Mouse (Mus musculus): Measurements from ENCODE around the gene Ttc30a2. TPM values are rescaled to one million over a fixed set of nuclear protein-coding genes. Genes with fewer than 3 reads are reported as not detected.
A peak's percentile ranks its signal among the peaks of the same experiment; 100 is the strongest.

Gene Ttc30a2
- total and polyA plus RNA-seq, 3 experiments, result 0.76 to 2.3 (median 2.3) TPM

- no peak overlapping the region for H3K27ac ChIP-seq
- H3K27me3 ChIP-seq (ENCODE audit: control insufficient read depth, insufficient read depth, low read length), result no peaks in the 10 kb centered on the region
- H3K4me3 ChIP-seq, result no peak overlapping the region
- no peaks in the 10 kb centered on the region for H3K4me1 ChIP-seq (ENCODE audit: control insufficient read depth, insufficient read depth, low read length)
- WGBS, result 45% methylated on average over 6 of the region's 6 CpGs
- no peak overlapping the region for H3K9ac ChIP-seq (ENCODE audit: low read depth, low read length)
- H3K36me3 ChIP-seq (ENCODE audit: control insufficient read depth, insufficient read depth, low read length), result no peaks in the 10 kb centered on the region
- no peaks in the 10 kb centered on the region for H3K79me2 ChIP-seq (replicated peaks; ENCODE audit: control insufficient read depth, insufficient read depth, low read length)
- intact Hi-C loops (cut with DNase I), result no loop called here
- DNase-seq, result no peak
- TF ChIP-seq EP300 (IDR thresholded peaks at IDR 0.05; ENCODE audit: insufficient read depth, low read depth, low read length) (no peak), POLR2A (IDR thresholded peaks at IDR 0.05; ENCODE audit: insufficient read depth, low read depth, low read length) (no peak), CTCF (IDR thresholded peaks at IDR 0.05) (no peak)
Measured at GRCm38 (mm10) chr2:75991581-75992205, 13.7 kb upstream of the Ttc30a2 start.

- peak; percentile 83 for TF ChIP-seq CTCF (IDR thresholded peaks at IDR 0.05)
- TF ChIP-seq EP300 (IDR thresholded peaks at IDR 0.05; ENCODE audit: insufficient read depth, low read depth, low read length), result no peak
- DNase-seq, result peak; percentile 60 to 71
- Histone ChIP-seq H3K4me3 (no peak overlapping the region), H3K9ac (ENCODE audit: low read depth, low read length) (no peak overlapping the region), H3K36me3 (ENCODE audit: control insufficient read depth, insufficient read depth, low read length) (no peaks in the 10 kb centered on the region), H3K27ac (no peak overlapping the region), H3K27me3 (ENCODE audit: control insufficient read depth, insufficient read depth, low read length) (no peaks in the 10 kb centered on the region), H3K79me2 (replicated peaks; ENCODE audit: control insufficient read depth, insufficient read depth, low read length) (no peaks in the 10 kb centered on the region), H3K4me1 (ENCODE audit: control insufficient read depth, insufficient read depth, low read length) (no peaks in the 10 kb centered on the region)
- intact Hi-C loops (cut with DNase I), result no loop called here
- WGBS, result 44% methylated on average over 13 of the region's 13 CpGs
Measured at GRCm38 (mm10) chr2:75990885-75991539, 13.0 kb upstream of the Ttc30a2 start.

DNA sequence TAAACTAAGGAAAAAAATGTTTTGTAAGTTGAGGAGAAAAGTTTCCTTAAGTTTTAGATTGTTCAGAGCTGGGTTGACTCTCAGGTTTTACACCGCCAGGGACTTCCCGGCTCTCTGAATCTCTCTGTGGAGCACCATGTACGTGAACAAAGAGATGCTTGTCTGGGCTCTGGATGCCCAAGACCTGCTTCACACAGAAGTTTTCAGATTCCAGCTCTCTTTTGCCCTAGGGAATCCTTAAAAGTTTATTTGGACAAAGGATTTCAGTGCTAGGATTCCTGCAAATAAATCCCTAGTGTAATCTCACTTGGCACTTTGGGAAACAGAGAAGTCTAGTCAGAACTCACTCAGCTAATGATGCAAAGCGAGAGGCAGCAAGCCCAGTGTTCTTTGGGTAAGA lies 11.7 kb upstream of the Ttc30a2 start:
- intact Hi-C loops (cut with DNase I), result no loop called here
- no peak for TF ChIP-seq POLR2A (IDR thresholded peaks at IDR 0.05; ENCODE audit: insufficient read depth, low read depth, low read length)
- no peak for TF ChIP-seq CTCF (IDR thresholded peaks at IDR 0.05)
- TF ChIP-seq EP300 (IDR thresholded peaks at IDR 0.05; ENCODE audit: insufficient read depth, low read depth, low read length), result no peak
- no peaks in the 10 kb centered on the region for H3K27me3 ChIP-seq (ENCODE audit: control insufficient read depth, insufficient read depth, low read length)
- no peak for DNase-seq
- no peaks in the 10 kb centered on the region for H3K4me1 ChIP-seq (ENCODE audit: control insufficient read depth, insufficient read depth, low read length)
- WGBS, result 80% methylated on average over 4 of the region's 4 CpGs
- H3K27ac ChIP-seq, result no peak overlapping the region
- no peaks in the 10 kb centered on the region for H3K36me3 ChIP-seq (ENCODE audit: control insufficient read depth, insufficient read depth, low read length)
- no peak overlapping the region for H3K9ac ChIP-seq (ENCODE audit: low read depth, low read length)
- H3K79me2 ChIP-seq (replicated peaks; ENCODE audit: control insufficient read depth, insufficient read depth, low read length), result no peaks in the 10 kb centered on the region
- no peak overlapping the region for H3K4me3 ChIP-seq

- Histone ChIP-seq H3K27me3 (ENCODE audit: control insufficient read depth, insufficient read depth, low read length) (no peaks in the 10 kb centered on the region), H3K79me2 (replicated peaks; ENCODE audit: control insufficient read depth, insufficient read depth, low read length) (no peaks in the 10 kb centered on the region), H3K36me3 (ENCODE audit: control insufficient read depth, insufficient read depth, low read length) (no peaks in the 10 kb centered on the region), H3K4me3 (no peak overlapping the region), H3K4me1 (ENCODE audit: control insufficient read depth, insufficient read depth, low read length) (no peaks in the 10 kb centered on the region), H3K27ac (no peak overlapping the region), H3K9ac (ENCODE audit: low read depth, low read length) (no peak overlapping the region)
- no peak for DNase-seq
- TF ChIP-seq CTCF (IDR thresholded peaks at IDR 0.05), result no peak
- TF ChIP-seq POLR2A (IDR thresholded peaks at IDR 0.05; ENCODE audit: insufficient read depth, low read depth, low read length), result no peak
- no peak for TF ChIP-seq EP300 (IDR thresholded peaks at IDR 0.05; ENCODE audit: insufficient read depth, low read depth, low read length)
- intact Hi-C loops (cut with DNase I), result no loop called here
- 60% methylated on average over 7 of the region's 7 CpGs for WGBS
Measured at GRCm38 (mm10) chr2:75988779-75989363, 10.9 kb upstream of the Ttc30a2 start.

DNA sequence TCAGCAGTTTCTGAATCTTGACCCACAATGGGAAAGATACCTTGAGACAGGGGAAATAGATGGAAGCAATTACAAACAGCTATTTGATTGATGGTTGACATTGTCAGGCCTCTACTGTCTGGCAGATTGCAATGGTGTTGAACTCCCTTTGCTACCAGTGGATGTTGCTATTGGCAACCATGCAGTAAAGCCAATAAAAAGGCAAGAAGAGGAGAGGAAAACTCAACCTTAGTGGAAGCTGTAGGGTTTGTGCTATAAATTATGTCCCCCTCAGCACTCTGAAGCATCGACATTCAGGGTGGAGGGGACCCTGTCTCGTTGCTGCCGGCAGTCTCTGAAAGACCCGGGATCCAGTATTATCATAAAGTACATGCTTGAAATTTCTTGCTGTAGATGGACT lies 10.4 kb upstream of the Ttc30a2 start:
- TF ChIP-seq POLR2A (IDR thresholded peaks at IDR 0.05; ENCODE audit: insufficient read depth, low read depth, low read length) (no peak), CTCF (IDR thresholded peaks at IDR 0.05) (no peak), EP300 (IDR thresholded peaks at IDR 0.05; ENCODE audit: insufficient read depth, low read depth, low read length) (no peak)
- Histone ChIP-seq H3K27me3 (ENCODE audit: control insufficient read depth, insufficient read depth, low read length) (no peaks in the 10 kb centered on the region), H3K9ac (ENCODE audit: low read depth, low read length) (no peak overlapping the region), H3K27ac (no peak overlapping the region), H3K36me3 (ENCODE audit: control insufficient read depth, insufficient read depth, low read length) (no peaks in the 10 kb centered on the region), H3K79me2 (replicated peaks; ENCODE audit: control insufficient read depth, insufficient read depth, low read length) (no peaks in the 10 kb centered on the region), H3K4me1 (ENCODE audit: control insufficient read depth, insufficient read depth, low read length) (no peaks in the 10 kb centered on the region), H3K4me3 (no peak overlapping the region)
- intact Hi-C loops (cut with DNase I), result no loop called here
- no peak for DNase-seq
- 72% methylated on average over 4 of the region's 4 CpGs for WGBS

GRCm38 (mm10) chr2:75987739-75988138 lies 9.8 kb upstream of the Ttc30a2 start:
- Histone ChIP-seq H3K27ac (no peak overlapping the region), H3K4me1 (ENCODE audit: control insufficient read depth, insufficient read depth, low read length) (no peaks in the 10 kb centered on the region), H3K79me2 (replicated peaks; ENCODE audit: control insufficient read depth, insufficient read depth, low read length) (no peaks in the 10 kb centered on the region), H3K4me3 (no peak overlapping the region), H3K27me3 (ENCODE audit: control insufficient read depth, insufficient read depth, low read length) (no peaks in the 10 kb centered on the region), H3K9ac (ENCODE audit: low read depth, low read length) (no peak overlapping the region), H3K36me3 (ENCODE audit: control insufficient read depth, insufficient read depth, low read length) (no peaks in the 10 kb centered on the region)
- no peak for TF ChIP-seq EP300 (IDR thresholded peaks at IDR 0.05; ENCODE audit: insufficient read depth, low read depth, low read length)
- no peak for TF ChIP-seq POLR2A (IDR thresholded peaks at IDR 0.05; ENCODE audit: insufficient read depth, low read depth, low read length)
- no peak for TF ChIP-seq CTCF (IDR thresholded peaks at IDR 0.05)
- DNase-seq, result no peak
- intact Hi-C loops (cut with DNase I), result no loop called here
- WGBS, result 55% methylated on average over 9 of the region's 9 CpGs
